8 mouse cellular contexts compared by ENCODE assay signal in the genomic region with DNA sequence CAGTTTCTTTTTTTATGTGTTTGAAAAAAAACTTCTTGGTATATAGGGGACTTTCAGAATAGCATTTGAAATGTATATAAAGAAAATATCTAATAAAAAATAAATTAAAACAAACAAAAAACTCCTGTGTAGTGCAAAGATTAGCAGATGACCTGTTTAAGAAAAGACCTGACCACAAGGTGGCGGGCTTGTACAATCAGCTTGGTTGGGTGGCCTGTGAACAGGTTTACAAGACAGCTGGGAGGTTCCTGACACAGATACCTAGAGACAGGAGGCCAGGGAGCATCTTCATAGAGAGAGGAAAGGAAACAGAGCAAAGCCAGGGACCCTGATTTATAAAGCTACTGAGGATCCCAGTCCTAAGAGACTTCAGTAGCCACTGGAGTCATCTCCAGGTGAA.
DNase-seq lines count a peak whose midpoint lies in the region; ATAC-seq and TF ChIP-seq lines count a peak whose summit lies in the region.

No protein-coding gene starts in this region.

- WGBS in limb, embryonic 10.5 days: 6% methylated on average over 1 of the region's 1 CpGs

- H3K36me3 ChIP-seq in limb, embryonic 10.5 days: no peaks in the 10 kb centered on the region

- peaks cover 2% of the 10 kb centered on the region; the same call in 1 of the 2 replicates for H3K4me1 ChIP-seq in cortical plate, adult 2 months (ENCODE audit: control insufficient read depth, insufficient read depth, low read length)
- H3K4me1 ChIP-seq in limb, embryonic 10.5 days: no peaks in the 10 kb centered on the region

- peak; percentile 34; the same call in 1 of the 2 replicates for TF ChIP-seq CTCF in cortical plate, adult 2 months (IDR thresholded peaks at IDR 0.05; ENCODE audit: extremely low read depth, insufficient read depth, low read length)

- no peaks in the 10 kb centered on the region for H3K9me3 ChIP-seq in limb, embryonic 10.5 days (replicated peaks)

- H3K27ac ChIP-seq in cortical plate, adult 2 months (ENCODE audit: insufficient read depth, low read length): peak overlapping the region; percentile 17; the same call in 1 of the 2 replicates
- H3K27ac ChIP-seq in limb, embryonic 10.5 days: no peak overlapping the region

- no peaks in the 10 kb centered on the region for H3K27me3 ChIP-seq in limb, embryonic 10.5 days (ENCODE audit: low read depth, poor library complexity, severe bottlenecking)

- no peak for ATAC-seq in CD4-positive, CD25-positive, alpha-beta regulatory T cell, adult 4 months

- H3K4me3 ChIP-seq in cortical plate, adult 2 months (ENCODE audit: insufficient read depth, low read length): no peak overlapping the region
- no peak overlapping the region for H3K4me3 ChIP-seq in limb, embryonic 10.5 days

- TF ChIP-seq POLR2A in cortical plate, adult 2 months (IDR thresholded peaks at IDR 0.05; ENCODE audit: extremely low read depth, insufficient read depth, low read length): no peak

- peak; percentile 4 for DNase-seq in gastrocnemius, postnatal 10 days
- DNase-seq in gastrocnemius, postnatal 25 days: no peak
- peak; percentile 11 for DNase-seq in ovary, postnatal 14 days (ENCODE audit: low spot score)
- no peak for DNase-seq in ovary, postnatal 10 days (ENCODE audit: low spot score)
- peak; percentile 42 for DNase-seq in limb, embryonic 10.5 days (ENCODE audit: low spot score)
- no peak for DNase-seq in frontal cortex, postnatal 36 days (ENCODE audit: low spot score in 2 of 2)

Comparison
In these comparisons a context has a peak if more than half of its experiments do, and no peak if none do; other contexts are left out.
1. DNase-seq: peak in gastrocnemius, postnatal 10 days (single experiment), ovary, postnatal 14 days (single experiment) and limb, embryonic 10.5 days (single experiment); none in gastrocnemius, postnatal 25 days (single experiment), ovary, postnatal 10 days (single experiment) and frontal cortex, postnatal 36 days (0 of 2).